Mouse (Mus musculus): ENCODE data around the gene Kidins220. TPM values are rescaled to one million over a fixed set of nuclear protein-coding genes. Genes with fewer than 3 reads are reported as not detected.
A peak's percentile ranks its signal among the peaks of the same experiment; 100 is the strongest.

Kidins220 gene
- polyA plus RNA-seq, 1 experiment from 2014 or later, result 53.8 TPM

GRCm38 (mm10) chr12:24936281-24936680 is 38.4 kb upstream of the Kidins220 start:
- Histone ChIP-seq H3K9ac (ENCODE audit: low read length) (no peak overlapping the region), H3K9me3 (ENCODE audit: control insufficient read depth, low read length) (no peaks in the 10 kb centered on the region), H3K36me3 (ENCODE audit: control insufficient read depth, insufficient read depth, low read length) (peaks cover 3% of the 10 kb centered on the region; the same call in 1 of the 2 replicates), H3K4me3 (ENCODE audit: low read depth, low read length) (no peak overlapping the region), H3K27me3 (ENCODE audit: control insufficient read depth, insufficient read depth, low read length) (no peaks in the 10 kb centered on the region), H3K4me1 (ENCODE audit: control insufficient read depth, insufficient read depth, low read length) (peaks cover 22% of the 10 kb centered on the region), H3K27ac (ENCODE audit: low read depth, low read length) (no peak overlapping the region), H3K4me2 (no peak overlapping the region)
- no peak for ATAC-seq (ENCODE audit: low FRiP score)
- 64% methylated on average over 1 of the region's 1 CpGs for WGBS
- DNase-seq (ENCODE audit: low spot score, missing footprints), result no peak

DNA sequence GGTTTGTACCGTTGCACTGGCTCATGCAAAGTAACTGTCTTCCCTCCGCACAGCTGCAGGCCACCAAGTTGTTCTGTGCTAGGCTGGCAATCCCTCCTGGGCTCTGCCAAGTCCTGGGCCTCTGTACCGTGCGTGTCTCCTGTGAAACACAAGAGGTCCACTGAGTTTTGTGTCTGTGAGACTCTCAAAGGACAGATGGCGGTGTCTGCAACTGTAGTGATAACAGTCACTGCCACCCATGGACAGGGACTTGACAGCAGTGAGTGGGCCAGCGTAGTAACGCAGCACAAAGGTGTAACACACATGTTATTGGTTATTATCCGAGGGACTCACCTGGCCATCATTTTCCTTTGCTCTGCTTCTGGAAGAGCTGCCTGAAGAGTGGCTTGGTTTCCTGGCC is 35.4 kb upstream of the Kidins220 start:
- DNase-seq (ENCODE audit: low spot score, missing footprints), result no peak
- Histone ChIP-seq H3K4me1 (ENCODE audit: control insufficient read depth, insufficient read depth, low read length) (no peaks in the 10 kb centered on the region), H3K4me3 (ENCODE audit: low read depth, low read length) (no peak overlapping the region), H3K4me2 (no peak overlapping the region), H3K9ac (ENCODE audit: low read length) (no peak overlapping the region), H3K36me3 (ENCODE audit: control insufficient read depth, insufficient read depth, low read length) (peaks cover 6% of the 10 kb centered on the region; the same call in 1 of the 2 replicates), H3K27me3 (ENCODE audit: control insufficient read depth, insufficient read depth, low read length) (no peaks in the 10 kb centered on the region), H3K9me3 (ENCODE audit: control insufficient read depth, low read length) (no peaks in the 10 kb centered on the region), H3K27ac (ENCODE audit: low read depth, low read length) (no peak overlapping the region)
- WGBS, result 89% methylated on average over 8 of the region's 8 CpGs
- ATAC-seq (ENCODE audit: low FRiP score), result no peak

DNA sequence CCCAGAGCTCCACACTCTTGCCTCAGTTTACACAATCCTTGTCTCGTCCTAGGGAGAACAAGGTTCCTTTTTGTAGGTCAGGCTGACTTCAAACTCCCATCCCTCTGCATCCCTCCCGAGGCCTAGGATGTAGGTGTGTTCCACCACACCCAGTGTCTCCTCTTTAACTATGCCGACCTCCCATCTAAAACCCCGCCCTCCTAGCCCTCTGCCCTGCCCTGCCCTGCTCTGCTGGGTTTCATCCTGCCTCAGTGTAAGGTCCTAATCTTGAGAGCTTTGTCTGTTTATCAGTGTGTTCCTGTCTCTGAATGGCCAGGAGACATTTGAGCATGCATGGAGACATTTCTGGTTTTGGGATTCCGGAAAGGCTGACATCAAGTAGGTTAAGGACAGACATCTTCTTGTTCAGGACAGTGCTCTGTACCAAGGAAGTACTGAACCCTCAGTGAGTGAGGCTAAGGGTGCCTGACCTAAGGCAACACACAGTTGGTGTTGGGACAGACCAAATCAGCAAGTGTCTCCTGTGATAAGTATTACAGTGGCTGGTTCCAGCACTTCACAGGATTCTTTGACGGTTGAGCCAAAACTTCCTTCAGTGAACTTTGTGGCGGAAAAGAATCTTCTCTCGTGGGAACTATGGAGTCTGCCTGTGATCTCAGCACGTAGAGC is 32.0 kb upstream of the Kidins220 start:
- Histone ChIP-seq H3K36me3 (ENCODE audit: control insufficient read depth, insufficient read depth, low read length) (peaks cover 6% of the 10 kb centered on the region; the same call in 1 of the 2 replicates), H3K9ac (ENCODE audit: low read length) (no peak overlapping the region), H3K27ac (ENCODE audit: low read depth, low read length) (no peak overlapping the region), H3K4me3 (ENCODE audit: low read depth, low read length) (no peak overlapping the region), H3K9me3 (ENCODE audit: control insufficient read depth, low read length) (no peaks in the 10 kb centered on the region), H3K4me2 (no peak overlapping the region), H3K27me3 (ENCODE audit: control insufficient read depth, insufficient read depth, low read length) (no peaks in the 10 kb centered on the region), H3K4me1 (ENCODE audit: control insufficient read depth, insufficient read depth, low read length) (no peaks in the 10 kb centered on the region)
- WGBS, result 88% methylated on average over 9 of the region's 9 CpGs
- peak; percentile 45 for DNase-seq (ENCODE audit: low spot score, missing footprints)
- no peak for ATAC-seq (ENCODE audit: low FRiP score)

GRCm38 (mm10) chr12:24943427-24943826 is 31.3 kb upstream of the Kidins220 start:
- no peak overlapping the region for H3K9ac ChIP-seq (ENCODE audit: low read length)
- ATAC-seq (ENCODE audit: low FRiP score), result no peak
- no peak for DNase-seq (ENCODE audit: low spot score, missing footprints)
- no peak overlapping the region for H3K4me2 ChIP-seq
- 89% methylated on average over 4 of the region's 4 CpGs for WGBS
- no peaks in the 10 kb centered on the region for H3K27me3 ChIP-seq (ENCODE audit: control insufficient read depth, insufficient read depth, low read length)
- no peaks in the 10 kb centered on the region for H3K9me3 ChIP-seq (ENCODE audit: control insufficient read depth, low read length)
- H3K36me3 ChIP-seq (ENCODE audit: control insufficient read depth, insufficient read depth, low read length), result peaks cover 6% of the 10 kb centered on the region; the same call in 1 of the 2 replicates
- H3K4me3 ChIP-seq (ENCODE audit: low read depth, low read length), result no peak overlapping the region
- H3K27ac ChIP-seq (ENCODE audit: low read depth, low read length), result no peak overlapping the region
- H3K4me1 ChIP-seq (ENCODE audit: control insufficient read depth, insufficient read depth, low read length), result no peaks in the 10 kb centered on the region

GRCm38 (mm10) chr12:24944597-24944996 is 30.1 kb upstream of the Kidins220 start:
- 92% methylated on average over 6 of the region's 7 CpGs for WGBS
- Histone ChIP-seq H3K27me3 (ENCODE audit: control insufficient read depth, insufficient read depth, low read length) (no peaks in the 10 kb centered on the region), H3K9me3 (ENCODE audit: control insufficient read depth, low read length) (no peaks in the 10 kb centered on the region), H3K27ac (ENCODE audit: low read depth, low read length) (no peak overlapping the region), H3K4me2 (no peak overlapping the region), H3K36me3 (ENCODE audit: control insufficient read depth, insufficient read depth, low read length) (peaks cover 6% of the 10 kb centered on the region; the same call in 1 of the 2 replicates), H3K4me1 (ENCODE audit: control insufficient read depth, insufficient read depth, low read length) (no peaks in the 10 kb centered on the region), H3K4me3 (ENCODE audit: low read depth, low read length) (no peak overlapping the region), H3K9ac (ENCODE audit: low read length) (no peak overlapping the region)
- ATAC-seq (ENCODE audit: low FRiP score) (no peak), DNase-seq (ENCODE audit: low spot score, missing footprints) (no peak)

DNA sequence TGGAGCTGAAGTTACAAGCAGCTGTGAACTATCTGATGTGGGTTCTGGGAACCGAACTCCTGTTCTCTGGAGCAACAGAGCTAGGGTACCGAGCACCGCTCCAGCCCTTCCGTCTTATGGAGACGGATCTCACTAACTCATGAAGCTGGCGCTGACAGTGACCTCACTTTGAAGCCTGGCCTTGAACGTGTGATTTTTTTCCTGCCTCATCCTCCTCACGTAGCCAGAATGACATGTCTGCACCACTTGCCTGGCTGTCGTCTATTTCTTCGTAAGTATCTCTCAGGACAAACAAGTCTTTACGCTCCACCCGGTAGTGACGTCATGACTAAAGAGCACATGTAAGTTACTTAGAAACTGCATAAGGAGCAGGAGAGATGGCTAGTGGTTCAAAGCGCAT is 27.7 kb upstream of the Kidins220 start:
- no peaks in the 10 kb centered on the region for H3K27me3 ChIP-seq (ENCODE audit: control insufficient read depth, insufficient read depth, low read length)
- ATAC-seq (ENCODE audit: low FRiP score) (no peak), DNase-seq (ENCODE audit: low spot score, missing footprints) (peak; percentile 66)
- no peak overlapping the region for H3K9ac ChIP-seq (ENCODE audit: low read length)
- H3K9me3 ChIP-seq (ENCODE audit: control insufficient read depth, low read length), result no peaks in the 10 kb centered on the region
- no peak overlapping the region for H3K27ac ChIP-seq (ENCODE audit: low read depth, low read length)
- 98% methylated on average over 14 of the region's 14 CpGs for WGBS
- H3K4me1 ChIP-seq (ENCODE audit: control insufficient read depth, insufficient read depth, low read length), result no peaks in the 10 kb centered on the region
- no peak overlapping the region for H3K4me2 ChIP-seq
- no peak overlapping the region for H3K4me3 ChIP-seq (ENCODE audit: low read depth, low read length)
- peaks cover 2% of the 10 kb centered on the region; the same call in 1 of the 2 replicates for H3K36me3 ChIP-seq (ENCODE audit: control insufficient read depth, insufficient read depth, low read length)

DNA sequence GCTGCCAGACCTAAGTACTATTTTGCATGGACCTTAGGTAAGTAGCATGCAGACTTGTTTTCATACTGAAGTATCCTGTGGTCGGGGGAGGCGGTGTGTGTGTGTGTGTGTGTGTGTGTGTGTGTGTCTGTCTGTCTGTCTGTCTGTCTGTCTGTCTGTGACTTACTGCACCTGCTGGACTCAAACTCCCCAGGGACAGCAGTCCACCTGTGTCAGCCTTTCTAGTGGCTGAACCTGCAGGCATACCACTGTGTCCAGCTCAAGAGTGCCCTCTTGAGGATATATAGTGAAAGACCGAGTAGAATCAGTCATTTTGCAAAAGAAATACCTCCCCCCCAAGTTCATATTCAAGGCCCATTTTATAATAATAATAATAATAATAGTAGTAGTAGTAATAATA is 26.4 kb upstream of the Kidins220 start:
- ATAC-seq (ENCODE audit: low FRiP score), result peak; percentile 68; the same call in 1 of the 2 replicates
- no peaks in the 10 kb centered on the region for H3K9me3 ChIP-seq (ENCODE audit: control insufficient read depth, low read length)
- WGBS, result 63% methylated on average over 3 of the region's 3 CpGs

GRCm38 (mm10) chr12:24950376-24951046 is 24.2 kb upstream of the Kidins220 start:
- no peaks in the 10 kb centered on the region; the same call in 1 of the 2 replicates for H3K36me3 ChIP-seq (ENCODE audit: control insufficient read depth, insufficient read depth, low read length)
- DNase-seq (ENCODE audit: low spot score, missing footprints), result no peak

More for the DNA sequence above, 26.4 kb upstream of the Kidins220 start:
- no peak overlapping the region for H3K9ac ChIP-seq (ENCODE audit: low read length)
- H3K27me3 ChIP-seq (ENCODE audit: control insufficient read depth, insufficient read depth, low read length), result no peaks in the 10 kb centered on the region
- no peak overlapping the region for H3K4me2 ChIP-seq
- peak; percentile 86 for DNase-seq (ENCODE audit: low spot score, missing footprints)
- H3K4me3 ChIP-seq (ENCODE audit: low read depth, low read length), result no peak overlapping the region
- peaks cover under 1% of the 10 kb centered on the region; the same call in 1 of the 2 replicates for H3K36me3 ChIP-seq (ENCODE audit: control insufficient read depth, insufficient read depth, low read length)
- no peak overlapping the region for H3K27ac ChIP-seq (ENCODE audit: low read depth, low read length)
- no peaks in the 10 kb centered on the region for H3K4me1 ChIP-seq (ENCODE audit: control insufficient read depth, insufficient read depth, low read length)

DNA sequence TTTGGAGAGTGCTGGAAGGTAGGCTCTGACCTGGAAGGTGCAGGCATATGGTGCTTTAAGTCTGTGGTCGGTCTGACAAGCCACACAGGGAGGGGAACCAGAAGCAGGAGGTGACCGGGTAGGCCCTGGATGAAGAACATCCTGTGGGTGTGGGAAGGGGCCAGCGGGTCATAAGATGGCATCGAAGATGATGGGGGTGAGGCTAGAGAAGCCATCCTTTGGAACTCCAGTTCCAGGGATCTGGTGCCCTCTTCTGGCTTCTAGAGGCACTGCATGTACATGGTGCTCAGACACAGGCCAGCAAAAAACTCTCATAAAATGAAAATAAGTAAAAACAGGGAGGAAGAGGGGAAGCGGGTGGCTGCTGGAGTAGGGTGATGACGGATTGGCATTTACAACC is 22.6 kb upstream of the Kidins220 start:
- WGBS, result 67% methylated on average over 6 of the region's 6 CpGs
- Histone ChIP-seq H3K4me1 (ENCODE audit: control insufficient read depth, insufficient read depth, low read length) (no peaks in the 10 kb centered on the region), H3K27me3 (ENCODE audit: control insufficient read depth, insufficient read depth, low read length) (no peaks in the 10 kb centered on the region), H3K36me3 (ENCODE audit: control insufficient read depth, insufficient read depth, low read length) (no peaks in the 10 kb centered on the region; the same call in 1 of the 2 replicates), H3K9me3 (ENCODE audit: control insufficient read depth, low read length) (no peaks in the 10 kb centered on the region), H3K9ac (ENCODE audit: low read length) (no peak overlapping the region), H3K27ac (ENCODE audit: low read depth, low read length) (no peak overlapping the region), H3K4me3 (ENCODE audit: low read depth, low read length) (no peak overlapping the region), H3K4me2 (no peak overlapping the region)
- peak; percentile 66 for ATAC-seq (ENCODE audit: low FRiP score)
- DNase-seq (ENCODE audit: low spot score, missing footprints), result peak; percentile 96

More at GRCm38 (mm10) chr12:24950376-24951046, 24.2 kb upstream of the Kidins220 start:
- 93% methylated on average over 7 of the region's 7 CpGs for WGBS
- ATAC-seq (ENCODE audit: low FRiP score), result no peak
- H3K4me2 ChIP-seq, result no peak overlapping the region
- no peak overlapping the region for H3K9ac ChIP-seq (ENCODE audit: low read length)
- no peaks in the 10 kb centered on the region for H3K27me3 ChIP-seq (ENCODE audit: control insufficient read depth, insufficient read depth, low read length)
- H3K4me3 ChIP-seq (ENCODE audit: low read depth, low read length), result no peak overlapping the region
- no peaks in the 10 kb centered on the region for H3K4me1 ChIP-seq (ENCODE audit: control insufficient read depth, insufficient read depth, low read length)
- H3K27ac ChIP-seq (ENCODE audit: low read depth, low read length), result no peak overlapping the region
- no peaks in the 10 kb centered on the region for H3K9me3 ChIP-seq (ENCODE audit: control insufficient read depth, low read length)

All from midbrain, embryonic 11.5 days (tissue).